14 mouse cellular contexts compared by ENCODE assay signal in genomic region chr8:105508758-105509157, GRCm38 (mm10). TPM values are rescaled to one million over a fixed set of nuclear protein-coding genes. Genes with fewer than 3 reads are reported as not detected.
DNase-seq lines count a peak whose midpoint lies in the region; ATAC-seq and TF ChIP-seq lines count a peak whose summit lies in the region.
"Had no signal": no experiment of that assay in that cellular context is flagged by ENCODE, and none has a peak within 500 bp of the region (broad histone marks: within the 10 kb centered on the region; RNA-seq: fewer than 3 reads in every experiment).

No protein-coding gene starts in this region.

- TF ChIP-seq POLR2A in brain, embryonic 14.5 days (IDR thresholded peaks at IDR 0.05; ENCODE audit: borderline replicate concordance, extremely low read depth, insufficient read depth, insufficient read length, poor library complexity, severe bottlenecking) = no peak

- no peaks in the 10 kb centered on the region for H3K27me3 ChIP-seq in hindbrain, embryonic 10.5 days (ENCODE audit: insufficient read depth, poor library complexity, severe bottlenecking)
- H3K27me3 ChIP-seq in hindbrain, embryonic 14.5 days (ENCODE audit: control insufficient read depth, insufficient read depth, low read length) = no peaks in the 10 kb centered on the region
- H3K27me3 ChIP-seq in embryonic facial prominence, embryonic 12.5 days = no peaks in the 10 kb centered on the region
- no peaks in the 10 kb centered on the region for H3K27me3 ChIP-seq in limb, embryonic 11.5 days (ENCODE audit: control insufficient read depth, insufficient read depth, low read length)

- 40% methylated on average over 2 of the region's 2 CpGs for WGBS in hindbrain, embryonic 10.5 days
- WGBS in hindbrain, embryonic 14.5 days = 30% methylated on average over 2 of the region's 2 CpGs
- WGBS in embryonic facial prominence, embryonic 12.5 days = 32% methylated on average over 1 of the region's 2 CpGs
- 26% methylated on average over 2 of the region's 2 CpGs for WGBS in limb, embryonic 11.5 days

- TF ChIP-seq CTCF in brain, embryonic 14.5 days (IDR thresholded peaks at IDR 0.05; ENCODE audit: borderline replicate concordance, extremely low read depth, insufficient read depth, insufficient read length) = no peak

- no peak overlapping the region for H3K4me3 ChIP-seq in hindbrain, embryonic 10.5 days
- H3K4me3 ChIP-seq in hindbrain, embryonic 14.5 days (replicated peaks; ENCODE audit: low read length) = no peak overlapping the region
- H3K4me3 ChIP-seq in embryonic facial prominence, embryonic 12.5 days = no peak overlapping the region
- no peak overlapping the region for H3K4me3 ChIP-seq in limb, embryonic 11.5 days (ENCODE audit: low read depth, low read length)
- H3K4me3 ChIP-seq: liver, embryonic 12.5 days had no signal

- H3K4me2 ChIP-seq in hindbrain, embryonic 14.5 days (replicated peaks) = no peak overlapping the region
- no peak overlapping the region for H3K4me2 ChIP-seq in embryonic facial prominence, embryonic 12.5 days (replicated peaks)
- peak overlapping the region; percentile 15; the same call in 1 of the 2 replicates for H3K4me2 ChIP-seq in limb, embryonic 11.5 days (ENCODE audit: low read depth, severe bottlenecking)
- H3K4me2 ChIP-seq: heart, embryonic 11.5 days; liver, embryonic 12.5 days had no signal

- H3K36me3 ChIP-seq in hindbrain, embryonic 10.5 days = no peaks in the 10 kb centered on the region
- H3K36me3 ChIP-seq in hindbrain, embryonic 14.5 days (replicated peaks; ENCODE audit: control insufficient read depth, insufficient read depth) = no peaks in the 10 kb centered on the region
- no peaks in the 10 kb centered on the region for H3K36me3 ChIP-seq in embryonic facial prominence, embryonic 12.5 days
- H3K36me3 ChIP-seq in limb, embryonic 11.5 days (ENCODE audit: control insufficient read depth, insufficient read depth, low read length) = no peaks in the 10 kb centered on the region
- H3K36me3 ChIP-seq: liver, embryonic 12.5 days had no signal

- no peaks in the 10 kb centered on the region for H3K9me3 ChIP-seq in hindbrain, embryonic 10.5 days
- H3K9me3 ChIP-seq in hindbrain, embryonic 14.5 days (ENCODE audit: control insufficient read depth, low read length) = no peaks in the 10 kb centered on the region
- no peaks in the 10 kb centered on the region for H3K9me3 ChIP-seq in embryonic facial prominence, embryonic 12.5 days
- no peaks in the 10 kb centered on the region for H3K9me3 ChIP-seq in limb, embryonic 11.5 days (ENCODE audit: control insufficient read depth, low read length)
- H3K9me3 ChIP-seq: liver, embryonic 12.5 days had no signal

- H3K9ac ChIP-seq in hindbrain, embryonic 14.5 days = no peak overlapping the region
- H3K9ac ChIP-seq in embryonic facial prominence, embryonic 12.5 days = no peak overlapping the region
- no peak overlapping the region for H3K9ac ChIP-seq in limb, embryonic 11.5 days (ENCODE audit: low read length)
- H3K9ac ChIP-seq: liver, embryonic 12.5 days had no signal

- no peak for ATAC-seq in hindbrain, embryonic 14.5 days (ENCODE audit: low FRiP score)
- no peak for ATAC-seq in embryonic facial prominence, embryonic 12.5 days (ENCODE audit: insufficient number of reproducible peaks, insufficient read depth, low FRiP score, low TSS enrichment)
- ATAC-seq in limb, embryonic 11.5 days (ENCODE audit: insufficient number of reproducible peaks, low FRiP score, low TSS enrichment, low read depth) = peak; percentile 81
- ATAC-seq: CD4-positive, CD25-positive, alpha-beta regulatory T cell, adult 4 months; liver, embryonic 12.5 days had no signal

- DNase-seq in hindbrain, embryonic 10.5 days (ENCODE audit: low spot score) = peak; percentile 39
- no peak for DNase-seq in hindbrain, embryonic 14.5 days (ENCODE audit: low spot score)
- DNase-seq in brain, embryonic 14.5 days (ENCODE audit: low read depth) = peak; percentile 52
- peak; percentile 56 for DNase-seq in limb, embryonic 11.5 days (ENCODE audit: low spot score)
- no peak for DNase-seq in ovary, postnatal 14 days (ENCODE audit: low spot score)
- DNase-seq in MN1 (ENCODE audit: low spot score) = no peak
- DNase-seq: adrenal gland, postnatal 10 days; kidney, postnatal 25 days; retina, postnatal 1 day; thymus, postnatal 14 days had no signal

- peak overlapping the region; percentile 68 for H3K27ac ChIP-seq in hindbrain, embryonic 10.5 days
- no peak overlapping the region for H3K27ac ChIP-seq in hindbrain, embryonic 14.5 days
- peak overlapping the region; percentile 72 for H3K27ac ChIP-seq in embryonic facial prominence, embryonic 12.5 days
- peak overlapping the region; percentile 80 for H3K27ac ChIP-seq in limb, embryonic 11.5 days (replicated peaks; ENCODE audit: low read depth, low read length)
- H3K27ac ChIP-seq: liver, embryonic 12.5 days had no signal

- H3K4me1 ChIP-seq in hindbrain, embryonic 10.5 days (replicated peaks) = peaks cover 23% of the 10 kb centered on the region
- no peaks in the 10 kb centered on the region for H3K4me1 ChIP-seq in hindbrain, embryonic 14.5 days (replicated peaks; ENCODE audit: control insufficient read depth, insufficient read depth, low read length)
- H3K4me1 ChIP-seq in embryonic facial prominence, embryonic 12.5 days = peaks cover 24% of the 10 kb centered on the region
- peaks cover 27% of the 10 kb centered on the region for H3K4me1 ChIP-seq in limb, embryonic 11.5 days (ENCODE audit: control insufficient read depth, insufficient read depth, low read length)

RNA-seq across cellular contexts. Expression of gene Hsd11b2, which starts 9.8 kb away (rescaled TPM):
- 24.1 and 36.7 TPM in 2 replicates for polyA plus RNA-seq in hindbrain, embryonic 10.5 days (2016; fragmentation: Nextera tagmentation; extraction: Ambion mirVana)
- polyA plus RNA-seq in hindbrain, embryonic 14.5 days (2014; fragmentation: Nextera tagmentation; extraction: Ambion mirVana) = 6.1 and 7.0 TPM in 2 replicates
- 8.3 and 12.1 TPM in 2 replicates for polyA plus RNA-seq in brain, embryonic 14.5 days (2012; rRNA removed)
- polyA plus RNA-seq in embryonic facial prominence, embryonic 12.5 days (2016; fragmentation: Nextera tagmentation; extraction: Ambion mirVana) = 6.1 and 6.6 TPM in 2 replicates
- polyA plus RNA-seq in limb, embryonic 11.5 days (2014; fragmentation: Nextera tagmentation; extraction: Ambion mirVana) = 64.2 and 71.0 TPM in 2 replicates
- polyA plus RNA-seq: CD4-positive, CD25-positive, alpha-beta regulatory T cell, adult 4 months had no signal

RNA-seq across cellular contexts. Expression of gene Zdhhc1, which starts 12.1 kb away (rescaled TPM):
- polyA plus RNA-seq in hindbrain, embryonic 10.5 days (2016; fragmentation: Nextera tagmentation; extraction: Ambion mirVana) = 23.3 and 29.2 TPM in 2 replicates
- polyA plus RNA-seq in hindbrain, embryonic 14.5 days (2014; fragmentation: Nextera tagmentation; extraction: Ambion mirVana) = 32.7 and 33.1 TPM in 2 replicates
- polyA plus RNA-seq in brain, embryonic 14.5 days (2012; rRNA removed) = 40.0 and 46.2 TPM in 2 replicates
- 38.3 and 41.8 TPM in 2 replicates for polyA plus RNA-seq in embryonic facial prominence, embryonic 12.5 days (2016; fragmentation: Nextera tagmentation; extraction: Ambion mirVana)
- 19.6 and 24.0 TPM in 2 replicates for polyA plus RNA-seq in limb, embryonic 11.5 days (2014; fragmentation: Nextera tagmentation; extraction: Ambion mirVana)

RNA-seq across cellular contexts. Expression of gene Tppp3, which starts 37.4 kb away (rescaled TPM):
- 131 and 243 TPM in 2 replicates for polyA plus RNA-seq in hindbrain, embryonic 10.5 days (2016; fragmentation: Nextera tagmentation; extraction: Ambion mirVana)
- 204 and 207 TPM in 2 replicates for polyA plus RNA-seq in hindbrain, embryonic 14.5 days (2014; fragmentation: Nextera tagmentation; extraction: Ambion mirVana)
- 62.7 and 89.6 TPM in 2 replicates for polyA plus RNA-seq in brain, embryonic 14.5 days (2012; rRNA removed)
- polyA plus RNA-seq in embryonic facial prominence, embryonic 12.5 days (2016; fragmentation: Nextera tagmentation; extraction: Ambion mirVana) = 44.6 and 51.1 TPM in 2 replicates
- 15.0 and 17.8 TPM in 2 replicates for polyA plus RNA-seq in limb, embryonic 11.5 days (2014; fragmentation: Nextera tagmentation; extraction: Ambion mirVana)

RNA-seq across cellular contexts. Expression of gene Atp6v0d1, which starts 57.1 kb away (rescaled TPM):
- polyA plus RNA-seq in hindbrain, embryonic 10.5 days (2016; fragmentation: Nextera tagmentation; extraction: Ambion mirVana) = 90.8 and 119 TPM in 2 replicates
- polyA plus RNA-seq in hindbrain, embryonic 14.5 days (2014; fragmentation: Nextera tagmentation; extraction: Ambion mirVana) = 231 and 245 TPM in 2 replicates
- 210 and 236 TPM in 2 replicates for polyA plus RNA-seq in brain, embryonic 14.5 days (2012; rRNA removed)
- 75.4 and 84.3 TPM in 2 replicates for polyA plus RNA-seq in embryonic facial prominence, embryonic 12.5 days (2016; fragmentation: Nextera tagmentation; extraction: Ambion mirVana)
- 71.7 and 81.5 TPM in 2 replicates for polyA plus RNA-seq in limb, embryonic 11.5 days (2014; fragmentation: Nextera tagmentation; extraction: Ambion mirVana)

Comparison
In these comparisons a context has a peak if more than half of its experiments do, and no peak if none do; other contexts are left out.
1. DNase-seq: peak in hindbrain, embryonic 10.5 days (single experiment), brain, embryonic 14.5 days (single experiment) and limb, embryonic 11.5 days (single experiment); none in hindbrain, embryonic 14.5 days (single experiment), ovary, postnatal 14 days (single experiment) and MN1 (single experiment).